Mouse (Mus musculus) brain, embryonic 14.5 days (tissue): Measurements from ENCODE around the gene Akip1.

Source experiments
- CTCF ChIP-seq: fragments of 200-500 bp; IDR thresholded peaks from 2 replicates; pipeline ENCODE4 v1.5.1; 2012; ENCODE audit warnings: inconsistent platforms, mild to moderate bottlenecking, moderate library complexity, borderline replicate concordance; ENCODE audit not compliant: insufficient read depth, insufficient read length; ENCODE audit errors: extremely low read depth
- POLR2A ChIP-seq: fragments of 200-500 bp; IDR thresholded peaks from 2 replicates; pipeline ENCODE4 v1.6.1; 2012; ENCODE audit warnings: mild to moderate bottlenecking, inconsistent platforms, borderline replicate concordance; ENCODE audit not compliant: poor library complexity, insufficient read depth, insufficient read length, severe bottlenecking; ENCODE audit errors: extremely low read depth

DNA sequence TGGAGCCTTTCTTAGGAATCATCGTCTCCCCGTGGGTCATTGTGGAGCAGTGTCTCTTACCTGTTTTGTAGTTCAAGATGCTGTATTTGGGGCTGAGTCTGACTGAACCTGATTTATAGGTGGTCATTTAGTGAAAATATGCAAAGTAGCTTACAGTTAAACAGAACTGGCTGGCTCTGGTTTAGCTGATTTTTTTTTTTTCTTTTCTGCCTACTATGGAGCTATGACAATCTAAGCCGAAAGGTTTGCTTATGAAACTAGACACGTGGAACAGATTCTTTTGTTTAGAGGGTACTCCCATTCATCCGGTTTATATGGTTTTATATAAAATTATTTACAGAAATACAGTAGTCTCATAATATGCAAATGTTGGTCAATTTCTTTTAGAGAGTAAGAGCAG, 28.1 kb downstream of the Akip1 start, which contains the start of gene Ascl3:
- no peak for TF ChIP-seq CTCF
- TF ChIP-seq POLR2A: no peak
